Mouse (Mus musculus): ENCODE data around the gene Npr1. TPM values are rescaled to one million over a fixed set of nuclear protein-coding genes. Genes with fewer than 3 reads are reported as not detected.

Npr1 gene
- polyA plus RNA-seq, 1 experiment from 2014 or later = 4.0 TPM

GRCm38 (mm10) chr3:90488576-90488975 lies 22.9 kb upstream of the Npr1 start:
- Histone ChIP-seq H3K4me2 (replicated peaks) (no peak overlapping the region), H3K27ac (no peak overlapping the region), H3K9ac (no peak overlapping the region), H3K4me3 (replicated peaks; ENCODE audit: low read length) (no peak overlapping the region), H3K9me3 (ENCODE audit: control insufficient read depth, low read length) (no peaks in the 10 kb centered on the region), H3K36me3 (replicated peaks; ENCODE audit: control insufficient read depth, insufficient read depth) (peaks cover 62% of the 10 kb centered on the region), H3K27me3 (ENCODE audit: control insufficient read depth, insufficient read depth, low read length) (no peaks in the 10 kb centered on the region), H3K4me1 (replicated peaks; ENCODE audit: control insufficient read depth, insufficient read depth, low read length) (peaks cover 8% of the 10 kb centered on the region)
- DNase-seq (ENCODE audit: low spot score) = no peak
- WGBS = 94% methylated on average over 6 of the region's 6 CpGs
- ATAC-seq (ENCODE audit: low FRiP score) = no peak

DNA sequence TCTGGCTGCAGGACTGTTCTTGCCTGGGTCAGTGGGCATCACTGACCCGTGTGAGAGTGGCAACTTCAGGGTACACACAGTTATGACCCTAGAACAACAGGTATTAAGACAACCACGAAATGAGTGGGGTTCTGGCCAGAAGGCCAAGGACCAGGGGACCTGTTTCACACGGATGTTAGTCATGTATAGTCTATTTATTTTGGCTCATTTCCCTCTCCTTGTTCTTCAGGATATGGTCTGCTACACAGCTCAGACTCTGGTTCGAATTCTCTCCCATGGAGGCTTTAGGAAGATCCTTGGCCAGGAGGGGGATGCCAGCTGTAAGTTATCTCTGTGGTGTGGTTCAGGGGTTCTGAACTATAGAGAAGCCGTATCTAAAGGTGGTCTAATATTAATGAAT lies 21.3 kb upstream of the Npr1 start:
- 82% methylated on average over 5 of the region's 5 CpGs for WGBS
- Histone ChIP-seq H3K27ac (no peak overlapping the region), H3K4me2 (replicated peaks) (no peak overlapping the region), H3K36me3 (replicated peaks; ENCODE audit: control insufficient read depth, insufficient read depth) (peaks cover 78% of the 10 kb centered on the region), H3K4me3 (replicated peaks; ENCODE audit: low read length) (no peak overlapping the region), H3K9me3 (ENCODE audit: control insufficient read depth, low read length) (no peaks in the 10 kb centered on the region), H3K4me1 (replicated peaks; ENCODE audit: control insufficient read depth, insufficient read depth, low read length) (peaks cover 8% of the 10 kb centered on the region), H3K9ac (no peak overlapping the region), H3K27me3 (ENCODE audit: control insufficient read depth, insufficient read depth, low read length) (no peaks in the 10 kb centered on the region)
- DNase-seq (ENCODE audit: low spot score) = no peak
- ATAC-seq (ENCODE audit: low FRiP score) = no peak

DNA sequence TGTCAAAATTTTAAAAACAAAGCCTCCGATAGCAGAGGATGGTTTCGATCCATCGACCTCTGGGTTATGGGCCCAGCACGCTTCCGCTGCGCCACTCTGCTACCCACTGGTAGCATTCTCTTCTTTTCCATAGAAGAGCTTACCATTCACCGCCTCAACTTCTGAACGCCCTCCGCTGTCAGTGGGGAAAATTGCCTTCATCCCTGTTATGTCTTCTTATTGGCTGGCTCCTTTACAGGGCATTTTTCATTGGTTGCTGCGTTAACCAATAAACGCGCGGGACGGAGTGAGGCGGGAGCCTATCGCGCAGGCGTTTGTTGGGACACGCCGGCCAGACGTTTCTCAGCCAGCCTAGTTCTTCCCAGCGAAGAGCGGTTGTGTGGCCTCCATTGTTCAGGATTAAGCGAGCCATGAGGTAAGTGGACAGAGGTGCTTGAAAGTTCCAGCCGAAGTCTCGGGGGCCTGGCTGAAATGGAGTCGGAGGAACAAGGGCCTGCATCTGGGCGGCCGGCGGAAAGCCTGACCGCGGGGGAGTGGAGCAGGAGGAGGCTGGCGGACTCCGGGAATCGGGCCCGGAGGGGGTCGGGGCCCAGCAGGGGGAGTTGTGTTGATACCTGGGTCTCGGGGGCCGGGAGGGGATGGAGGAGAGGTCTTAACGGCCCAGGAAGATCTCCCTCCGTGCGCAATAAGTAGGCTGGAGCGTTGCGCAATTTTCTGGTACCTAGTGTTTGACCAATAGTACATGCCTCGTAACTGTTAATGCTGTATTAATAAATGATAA lies 10.4 kb upstream of the Npr1 start, which contains the start of gene Ilf2:
TSS of gene Ilf2 (plus strand) at position 296 of the 781 bp plus-strand sequence.
- peak within 1 kb of the TSS; percentile 85 for H3K9ac ChIP-seq
- H3K36me3 ChIP-seq (replicated peaks; ENCODE audit: control insufficient read depth, insufficient read depth) = peaks cover 38% of the 10 kb centered on the region
- peak within 1 kb of the TSS; percentile 78 for H3K4me2 ChIP-seq (replicated peaks)
- peak; percentile 100 for DNase-seq (ENCODE audit: low spot score)
- no peaks in the 10 kb centered on the region for H3K9me3 ChIP-seq (ENCODE audit: control insufficient read depth, low read length)
- peak within 1 kb of the TSS; percentile 90 for H3K27ac ChIP-seq
- peak within 1 kb of the TSS; percentile 66 for H3K4me3 ChIP-seq (replicated peaks; ENCODE audit: low read length)
- WGBS = under 1% methylated on average over 45 of the region's 45 CpGs
- no peaks in the 10 kb centered on the region for H3K27me3 ChIP-seq (ENCODE audit: control insufficient read depth, insufficient read depth, low read length)
- ATAC-seq (ENCODE audit: low FRiP score) = peak; percentile 99
- peaks cover 12% of the 10 kb centered on the region for H3K4me1 ChIP-seq (replicated peaks; ENCODE audit: control insufficient read depth, insufficient read depth, low read length)

- H3K4me2 ChIP-seq (replicated peaks) = peak overlapping the region; percentile 43
- 44% methylated on average over 15 of the region's 16 CpGs for WGBS
Observed at GRCm38 (mm10) chr3:90475151-90475830, 9.6 kb upstream of the Npr1 start.

GRCm38 (mm10) chr3:90472213-90472612 lies 6.5 kb upstream of the Npr1 start:
- Histone ChIP-seq H3K9me3 (ENCODE audit: control insufficient read depth, low read length) (no peaks in the 10 kb centered on the region), H3K9ac (no peak overlapping the region), H3K27ac (no peak overlapping the region), H3K27me3 (ENCODE audit: control insufficient read depth, insufficient read depth, low read length) (no peaks in the 10 kb centered on the region), H3K4me2 (replicated peaks) (no peak overlapping the region), H3K4me3 (replicated peaks; ENCODE audit: low read length) (no peak overlapping the region), H3K36me3 (replicated peaks; ENCODE audit: control insufficient read depth, insufficient read depth) (no peaks in the 10 kb centered on the region), H3K4me1 (replicated peaks; ENCODE audit: control insufficient read depth, insufficient read depth, low read length) (peaks cover 5% of the 10 kb centered on the region)
- WGBS = 40% methylated on average over 3 of the region's 3 CpGs
- DNase-seq (ENCODE audit: low spot score) = no peak
- no peak for ATAC-seq (ENCODE audit: low FRiP score)

More at GRCm38 (mm10) chr3:90475151-90475830, 9.6 kb upstream of the Npr1 start:
- Histone ChIP-seq H3K4me3 (replicated peaks; ENCODE audit: low read length) (peak overlapping the region; percentile 29), H3K27ac (no peak overlapping the region), H3K4me1 (replicated peaks; ENCODE audit: control insufficient read depth, insufficient read depth, low read length) (peaks cover 12% of the 10 kb centered on the region), H3K27me3 (ENCODE audit: control insufficient read depth, insufficient read depth, low read length) (no peaks in the 10 kb centered on the region), H3K9ac (no peak overlapping the region), H3K9me3 (ENCODE audit: control insufficient read depth, low read length) (no peaks in the 10 kb centered on the region), H3K36me3 (replicated peaks; ENCODE audit: control insufficient read depth, insufficient read depth) (peaks cover 31% of the 10 kb centered on the region)
- ATAC-seq (ENCODE audit: low FRiP score) (peak; percentile 36), DNase-seq (ENCODE audit: low spot score) (no peak)

DNA sequence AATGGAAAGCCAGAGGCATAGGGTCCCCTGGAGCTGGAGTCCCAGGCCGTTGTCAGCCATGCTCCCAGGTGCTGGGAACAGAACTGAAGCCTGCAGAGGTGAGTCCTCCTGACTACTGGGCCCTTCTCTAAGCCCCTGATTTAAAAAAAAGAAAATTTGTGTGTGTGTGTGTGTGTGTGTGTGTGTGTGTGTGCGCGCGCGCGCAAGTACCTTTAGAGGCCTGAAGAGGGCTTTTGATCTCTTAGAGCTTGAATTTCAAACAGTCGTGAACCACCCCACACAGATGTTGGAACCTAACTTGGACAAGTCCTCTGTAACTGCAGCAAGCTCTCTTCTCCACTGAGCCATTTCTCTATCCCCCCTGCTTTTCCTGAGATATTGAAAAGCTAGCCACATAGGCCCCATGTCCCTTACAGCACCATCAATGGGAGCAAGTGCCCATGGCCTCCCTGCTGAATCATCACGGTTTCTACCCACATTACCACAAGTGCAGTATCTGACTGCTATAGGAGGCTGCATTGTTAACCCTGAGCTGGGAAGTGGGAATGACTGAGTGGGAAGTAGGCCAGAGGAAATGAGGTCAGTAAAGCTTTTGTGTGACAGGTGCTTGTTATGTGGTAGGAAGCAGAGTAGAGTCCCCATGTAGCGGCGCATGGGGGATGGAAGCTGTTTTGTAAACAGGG lies 2.1 kb upstream of the Npr1 start:
- H3K36me3 ChIP-seq (replicated peaks; ENCODE audit: control insufficient read depth, insufficient read depth) = no peaks in the 10 kb centered on the region
- WGBS = 94% methylated on average over 10 of the region's 10 CpGs
- H3K27ac ChIP-seq = no peak overlapping the region
- ATAC-seq (ENCODE audit: low FRiP score) = no peak
- no peak overlapping the region for H3K9ac ChIP-seq
- H3K4me3 ChIP-seq (replicated peaks; ENCODE audit: low read length) = no peak overlapping the region
- peaks cover 34% of the 10 kb centered on the region for H3K27me3 ChIP-seq (ENCODE audit: control insufficient read depth, insufficient read depth, low read length)
- no peak for DNase-seq (ENCODE audit: low spot score)
- peaks cover 3% of the 10 kb centered on the region; the same call in 1 of the 2 replicates for H3K4me1 ChIP-seq (replicated peaks; ENCODE audit: control insufficient read depth, insufficient read depth, low read length)
- no peaks in the 10 kb centered on the region for H3K9me3 ChIP-seq (ENCODE audit: control insufficient read depth, low read length)
- H3K4me2 ChIP-seq (replicated peaks) = no peak overlapping the region

- Histone ChIP-seq H3K27me3 (ENCODE audit: control insufficient read depth, insufficient read depth, low read length) (peaks cover 40% of the 10 kb centered on the region), H3K9me3 (ENCODE audit: control insufficient read depth, low read length) (no peaks in the 10 kb centered on the region), H3K4me2 (replicated peaks) (peak overlapping the region; percentile 93), H3K27ac (no peak overlapping the region), H3K4me3 (replicated peaks; ENCODE audit: low read length) (peak overlapping the region; percentile 56), H3K9ac (peak overlapping the region; percentile 58; the same call in 1 of the 2 replicates), H3K4me1 (replicated peaks; ENCODE audit: control insufficient read depth, insufficient read depth, low read length) (peaks cover 3% of the 10 kb centered on the region; the same call in 1 of the 2 replicates), H3K36me3 (replicated peaks; ENCODE audit: control insufficient read depth, insufficient read depth) (no peaks in the 10 kb centered on the region)
- ATAC-seq (ENCODE audit: low FRiP score) = peak; percentile 51; the same call in 1 of the 2 replicates
- 0% methylated on average over 15 of the region's 15 CpGs for WGBS
- DNase-seq (ENCODE audit: low spot score) = peak; percentile 80
Observed at GRCm38 (mm10) chr3:90466311-90466766, 673 bp upstream of the Npr1 start.

GRCm38 (mm10) chr3:90465081-90465685 lies 483 bp downstream of the Npr1 start:
- H3K9me3 ChIP-seq (ENCODE audit: control insufficient read depth, low read length) = no peaks in the 10 kb centered on the region
- WGBS = 2% methylated on average over 75 of the region's 75 CpGs
- H3K36me3 ChIP-seq (replicated peaks; ENCODE audit: control insufficient read depth, insufficient read depth) = no peaks in the 10 kb centered on the region
- DNase-seq (ENCODE audit: low spot score) (no peak), ATAC-seq (ENCODE audit: low FRiP score) (peak; percentile 38; the same call in 1 of the 2 replicates)
- peak overlapping the region; percentile 56 for H3K4me3 ChIP-seq (replicated peaks; ENCODE audit: low read length)
- H3K27ac ChIP-seq = no peak overlapping the region
- peaks cover 40% of the 10 kb centered on the region for H3K27me3 ChIP-seq (ENCODE audit: control insufficient read depth, insufficient read depth, low read length)
- peaks cover 3% of the 10 kb centered on the region; the same call in 1 of the 2 replicates for H3K4me1 ChIP-seq (replicated peaks; ENCODE audit: control insufficient read depth, insufficient read depth, low read length)
- peak overlapping the region; percentile 58 for H3K9ac ChIP-seq
- H3K4me2 ChIP-seq (replicated peaks) = peak overlapping the region; percentile 93

Measured in hindbrain, embryonic 14.5 days (tissue).